Mouse (Mus musculus) adipocyte (in vitro differentiated cells): ENCODE measurements around the gene H2afy2.
A peak's percentile ranks its signal among the peaks of the same experiment; 100 is the strongest.

Source experiments
- DNase-seq: peaks from one replicate; pipeline ENCODE4 v3.0.0-alpha.2; 2016; ENCODE audit warnings: low spot score

The H2afy2 gene

GRCm38 (mm10) chr10:61784414-61784813 is 467 bp upstream of the H2afy2 start:
- DNase-seq = no peak

DNA sequence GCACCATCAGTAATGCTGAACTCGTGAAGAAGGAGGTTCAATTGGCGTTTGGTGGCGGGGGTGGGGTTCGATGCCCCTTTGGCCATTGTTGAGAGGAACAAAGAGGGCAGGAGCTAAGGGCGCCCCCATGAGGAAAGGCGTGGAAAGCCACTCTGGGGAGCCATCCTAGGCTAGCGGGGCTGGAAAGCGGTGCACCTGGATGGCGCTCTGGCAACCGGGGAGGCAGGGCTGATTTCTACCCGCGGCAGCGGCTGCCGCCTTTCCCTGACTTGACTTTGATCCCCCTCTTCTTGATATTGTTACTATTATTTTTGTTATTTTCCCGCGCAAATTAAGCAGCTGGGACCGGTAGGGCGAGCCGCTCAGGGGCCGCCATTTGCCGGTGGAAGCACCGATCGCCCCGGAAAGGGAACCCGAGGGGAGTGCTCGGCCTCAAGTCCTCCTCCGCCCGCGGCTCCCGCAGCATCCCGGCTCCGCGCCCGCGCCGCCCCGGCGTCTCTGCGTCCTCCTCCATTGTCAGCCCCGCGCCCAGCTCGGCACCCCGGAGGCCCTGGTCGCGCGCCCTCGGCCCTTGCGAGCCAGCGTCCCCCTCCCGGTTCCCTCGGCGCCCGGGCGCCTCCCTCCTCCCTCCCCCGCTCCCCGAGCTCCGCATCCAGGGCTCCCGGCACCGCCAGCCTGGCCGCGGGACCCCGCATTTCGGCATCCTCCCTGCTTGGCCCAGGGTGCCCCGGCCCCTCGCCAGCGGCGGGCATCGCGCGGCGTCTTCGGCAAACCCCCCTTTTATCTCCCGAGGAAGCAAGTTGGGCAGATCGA is 942 bp downstream of the H2afy2 start:
- peak; percentile 47 for DNase-seq

DNA sequence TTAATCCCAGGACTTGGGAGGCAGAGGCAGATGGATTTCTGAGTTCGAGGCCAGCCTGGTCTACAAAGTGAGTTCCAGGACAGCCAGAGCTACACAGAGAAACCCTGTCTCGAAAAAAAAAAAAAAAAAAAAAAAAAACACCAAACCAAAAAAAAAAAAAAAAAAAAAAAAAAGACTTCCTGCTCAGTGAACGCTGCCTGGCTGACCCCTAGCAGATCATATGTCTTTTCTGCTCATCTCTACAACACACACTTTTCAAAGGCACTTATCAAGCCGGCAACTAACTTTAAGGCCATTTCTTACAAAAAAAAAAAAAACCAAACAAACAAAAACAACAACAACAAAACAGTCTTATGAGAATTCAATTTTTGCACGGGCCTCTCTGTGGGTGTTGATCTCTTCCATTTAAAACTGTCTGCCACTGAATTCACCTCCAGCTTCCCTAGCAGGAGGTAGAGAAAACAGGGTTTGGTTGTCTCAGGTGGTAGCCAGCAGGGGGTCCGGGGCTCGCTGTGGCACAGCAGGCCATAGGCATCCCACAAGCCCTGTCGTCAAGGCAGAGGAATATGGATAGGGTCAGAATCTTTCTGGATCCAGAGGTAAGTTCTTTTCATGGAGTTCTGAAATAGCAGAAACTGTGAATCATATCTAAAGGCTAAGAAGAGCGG is 2.4 kb downstream of the H2afy2 start:
- no peak for DNase-seq

GRCm38 (mm10) chr10:61766806-61767205 is 17.1 kb downstream of the H2afy2 start:
- no peak for DNase-seq

GRCm38 (mm10) chr10:61765558-61765957 is 18.4 kb downstream of the H2afy2 start:
- DNase-seq = no peak

GRCm38 (mm10) chr10:61764689-61765088 is 19.3 kb downstream of the H2afy2 start:
- DNase-seq = no peak

- DNase-seq = peak; percentile 79
These were observed 24.1 kb downstream of the H2afy2 start for GRCm38 (mm10) chr10:61759869-61760268.

DNA sequence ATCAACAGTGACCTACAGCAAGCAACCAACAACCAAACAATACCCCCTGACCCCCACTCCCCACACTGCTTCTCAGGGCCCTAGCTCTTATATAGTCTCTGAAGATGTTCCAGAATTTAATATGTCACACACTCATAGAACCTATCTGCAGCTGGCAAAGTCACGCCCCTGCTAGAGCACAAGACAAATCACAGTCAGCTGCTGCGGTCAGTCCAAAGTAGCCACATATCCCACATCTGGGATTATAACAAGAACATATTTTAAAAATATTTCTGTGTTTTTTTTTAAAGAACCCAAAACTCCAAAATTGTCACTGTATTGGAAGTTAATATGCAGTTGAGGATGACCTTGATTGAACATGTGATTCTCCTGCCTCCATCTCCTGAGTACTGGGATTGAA is 25.0 kb downstream of the H2afy2 start:
- DNase-seq = no peak

DNA sequence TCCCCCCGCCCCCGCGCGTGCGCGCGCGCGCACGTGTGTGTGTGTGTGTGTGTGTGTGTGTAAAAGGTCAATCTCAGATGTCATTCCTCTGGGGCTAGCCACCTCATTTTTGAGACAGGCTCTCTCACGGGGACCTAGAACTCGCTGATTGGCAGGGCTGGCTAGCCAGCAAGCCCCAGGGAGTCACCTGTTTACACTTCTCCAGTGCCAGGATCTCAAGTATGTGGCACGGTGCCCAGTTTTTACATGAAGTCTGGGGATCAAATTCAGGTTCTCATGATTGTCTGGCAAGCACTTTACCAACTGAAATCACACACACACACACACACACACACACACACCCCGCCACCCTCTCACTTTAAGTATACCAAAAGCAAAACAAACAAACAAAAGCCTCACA is 26.9 kb downstream of the H2afy2 start:
- DNase-seq = peak; percentile 60

DNA sequence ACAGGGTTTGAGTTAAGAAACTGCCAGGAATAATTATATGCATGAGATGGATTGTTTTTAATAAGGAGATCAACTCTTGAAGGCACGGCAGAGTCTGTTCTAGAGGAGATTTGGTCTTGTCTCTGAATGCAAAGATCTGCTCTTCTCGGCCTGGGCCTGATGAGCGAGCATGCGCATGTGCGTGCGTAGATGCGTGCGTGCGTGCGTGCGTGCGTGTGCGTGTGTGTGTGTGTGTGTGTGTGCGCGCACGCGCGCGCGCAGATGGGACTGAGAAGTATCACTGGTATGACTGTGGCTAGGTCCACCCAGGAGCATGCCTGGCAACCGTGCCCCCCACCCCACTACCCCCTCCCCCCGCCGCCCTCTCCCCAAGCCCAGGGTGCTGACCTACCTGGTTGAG is 30.9 kb downstream of the H2afy2 start:
- DNase-seq = no peak

- DNase-seq = peak; percentile 25
These were observed 32.3 kb downstream of the H2afy2 start for GRCm38 (mm10) chr10:61751534-61752219.

GRCm38 (mm10) chr10:61750014-61750413 is 33.9 kb downstream of the H2afy2 start:
- no peak for DNase-seq

GRCm38 (mm10) chr10:61747302-61747701 is 36.6 kb downstream of the H2afy2 start:
- DNase-seq = no peak

DNA sequence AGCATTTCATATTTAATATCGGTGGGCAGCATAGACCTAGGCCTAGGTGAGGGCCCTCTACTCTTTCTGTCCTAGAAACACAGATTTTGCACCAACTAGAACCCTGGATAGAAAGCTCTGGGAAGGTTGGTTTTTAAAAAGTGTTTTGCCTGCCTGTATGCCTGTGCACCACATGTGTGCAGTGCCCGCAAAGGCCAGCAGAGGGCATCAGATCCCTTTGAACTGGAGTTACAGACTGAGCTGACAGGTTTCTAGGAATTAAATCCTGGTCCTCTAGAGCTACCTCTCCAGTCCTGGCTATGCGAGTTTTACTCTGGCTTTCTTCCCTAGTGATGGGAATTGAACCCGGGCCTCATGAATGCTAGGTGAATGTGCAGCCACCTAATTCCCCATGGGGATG is 38.8 kb downstream of the H2afy2 start:
- DNase-seq = no peak

DNA sequence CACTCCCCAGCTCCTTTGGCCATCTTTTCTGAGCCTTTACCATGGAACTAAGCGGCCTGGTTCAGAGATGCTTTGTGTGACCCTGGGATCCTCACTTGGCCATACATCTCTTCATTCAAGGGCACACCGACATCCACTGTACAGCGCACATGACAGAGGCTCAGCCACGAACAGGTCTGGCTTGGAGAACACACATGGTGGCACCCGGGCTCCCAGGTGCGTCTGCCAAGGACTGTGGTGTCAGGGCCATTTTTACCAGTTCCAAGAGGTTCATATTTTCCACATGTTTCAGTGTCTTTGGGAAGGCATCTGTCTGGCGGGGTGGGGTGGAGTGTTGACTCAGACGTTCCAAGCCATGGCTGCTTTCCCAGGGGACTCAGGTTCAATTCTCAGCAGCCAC is 41.6 kb downstream of the H2afy2 start:
- no peak for DNase-seq

GRCm38 (mm10) chr10:61741873-61742272 is 42.1 kb downstream of the H2afy2 start:
- DNase-seq = no peak

DNA sequence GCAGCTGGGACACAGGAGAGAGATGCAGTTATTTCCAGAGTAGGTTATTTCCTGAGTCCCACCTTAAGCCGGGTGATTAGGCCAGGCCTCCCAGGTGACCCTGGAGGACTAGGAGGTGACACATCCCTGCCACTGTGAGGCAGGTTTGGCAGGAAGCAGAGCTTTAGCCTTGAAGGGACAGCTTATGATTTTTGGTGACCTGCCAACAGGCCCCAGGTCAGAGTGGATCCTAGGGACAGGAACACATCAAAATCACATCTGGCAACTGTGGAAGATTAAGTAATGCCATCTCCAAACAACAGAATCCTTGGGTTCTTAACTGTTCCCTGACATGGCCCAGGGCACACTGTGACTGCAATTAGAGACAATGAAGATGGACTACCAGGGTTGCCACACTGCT is 42.6 kb downstream of the H2afy2 start:
- peak; percentile 27 for DNase-seq

DNA sequence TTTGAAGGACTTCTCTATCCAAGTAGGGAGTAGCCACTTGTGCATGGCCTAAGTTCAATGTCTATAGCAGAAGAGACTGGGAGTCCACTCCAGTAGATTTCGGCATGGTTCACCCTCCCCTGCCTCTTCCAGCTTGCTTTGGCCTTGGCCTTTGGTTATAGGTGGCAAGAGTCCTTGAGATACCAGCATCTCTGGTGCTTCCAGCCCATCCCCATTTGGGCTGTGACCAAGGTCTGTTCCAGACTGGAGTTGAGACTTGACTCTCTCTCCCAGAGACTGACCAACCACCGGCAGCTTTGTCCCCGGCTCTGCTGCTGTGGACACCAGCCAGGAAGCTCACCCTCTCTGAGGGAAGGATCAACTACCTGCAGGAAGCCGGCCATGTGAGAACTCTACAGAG is 45.8 kb downstream of the H2afy2 start:
- no peak for DNase-seq

- no peak for DNase-seq
These were observed 46.4 kb downstream of the H2afy2 start for GRCm38 (mm10) chr10:61737537-61737936.

GRCm38 (mm10) chr10:61736671-61737078 is 47.3 kb downstream of the H2afy2 start:
- no peak for DNase-seq

- peak; percentile 69 for DNase-seq
These were observed 49.6 kb downstream of the H2afy2 start for GRCm38 (mm10) chr10:61734377-61734776.

DNA sequence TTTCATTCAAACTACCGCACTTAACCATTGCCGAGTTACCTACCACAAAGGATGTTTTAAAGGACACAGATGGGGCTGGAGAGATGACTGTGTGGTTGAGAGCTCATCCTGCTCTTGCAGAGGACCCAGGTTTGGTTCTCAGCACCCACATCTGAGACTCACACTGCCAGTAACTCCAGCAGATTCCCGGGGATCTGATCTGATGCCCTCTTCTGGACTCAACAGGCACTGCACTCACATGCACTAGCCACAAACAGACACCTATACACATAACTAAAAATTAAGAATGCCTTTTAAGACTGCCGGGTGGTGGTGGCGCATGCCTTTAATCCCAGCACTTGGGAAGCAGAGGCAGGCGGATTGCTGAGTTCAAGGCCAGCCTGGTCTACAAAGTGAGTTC is 53.8 kb downstream of the H2afy2 start:
- DNase-seq = no peak

DNA sequence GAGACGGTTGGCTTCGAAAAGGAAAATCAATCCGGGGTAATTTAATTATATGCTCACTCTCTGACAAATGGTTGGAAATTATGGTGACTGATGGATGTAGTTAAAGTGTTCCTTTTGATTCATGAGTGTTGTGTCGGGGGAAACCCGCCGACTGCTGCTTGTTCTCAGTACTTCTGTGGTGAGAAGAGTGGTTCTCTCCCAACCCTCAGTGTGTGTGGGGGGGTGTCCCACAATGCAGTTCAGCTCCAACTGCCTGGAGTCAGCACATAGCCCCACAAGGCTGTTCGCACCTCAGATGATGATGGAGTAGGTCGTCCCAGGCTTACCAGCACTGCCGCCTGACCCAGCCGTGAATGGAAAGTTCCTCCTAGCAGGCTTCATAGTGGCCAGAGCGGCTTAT is 54.8 kb downstream of the H2afy2 start:
- no peak for DNase-seq
